Mouse (Mus musculus): ENCODE data around the gene Zfp740. TPM values are rescaled to one million over a fixed set of nuclear protein-coding genes. Genes with fewer than 3 reads are reported as not detected.

The Zfp740 gene
- polyA plus RNA-seq, 1 experiment, result 71.6 TPM

DNA sequence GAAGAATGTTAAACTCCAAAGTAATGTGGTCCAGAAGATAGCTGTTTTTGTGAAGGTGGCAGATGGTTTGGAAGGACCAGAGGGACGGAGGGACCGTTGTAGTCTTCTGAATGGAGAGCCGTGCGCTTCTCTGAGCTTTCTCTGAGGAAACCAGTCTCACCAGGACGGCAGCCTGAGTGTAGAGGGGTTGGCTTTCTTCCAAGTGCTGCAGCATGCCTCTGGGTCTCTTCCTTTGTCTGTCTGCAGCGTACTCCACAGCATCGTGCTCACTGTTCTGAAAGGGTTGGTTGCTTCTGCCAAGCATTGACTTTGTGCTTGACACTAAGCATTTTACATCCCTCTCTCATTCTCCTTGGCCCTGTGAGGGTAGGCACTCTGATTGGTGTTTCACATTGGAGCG lies 2.7 kb downstream of the Zfp740 start:
- Histone ChIP-seq H3K4me1 (ENCODE audit: control insufficient read depth, insufficient read depth, low read length) (peaks cover 17% of the 10 kb centered on the region), H3K4me3 (ENCODE audit: insufficient read depth, low read length) (no peak overlapping the region), H3K27ac (ENCODE audit: insufficient read depth, low read depth, low read length) (no peak overlapping the region)
- TF ChIP-seq POLR2A (IDR thresholded peaks at IDR 0.05; ENCODE audit: borderline replicate concordance, low read depth, low read length), result no peak
- no peak for TF ChIP-seq CTCF (IDR thresholded peaks at IDR 0.05; ENCODE audit: low read depth, low read length)

- TF ChIP-seq POLR2A (IDR thresholded peaks at IDR 0.05; ENCODE audit: borderline replicate concordance, low read depth, low read length), result no peak
- TF ChIP-seq CTCF (IDR thresholded peaks at IDR 0.05; ENCODE audit: low read depth, low read length), result no peak
- Histone ChIP-seq H3K4me3 (ENCODE audit: insufficient read depth, low read length) (no peak overlapping the region), H3K4me1 (ENCODE audit: control insufficient read depth, insufficient read depth, low read length) (peaks cover 12% of the 10 kb centered on the region), H3K27ac (ENCODE audit: insufficient read depth, low read depth, low read length) (no peak overlapping the region)
These were observed 4.3 kb downstream of the Zfp740 start for GRCm38 (mm10) chr15:102207351-102207750.

DNA sequence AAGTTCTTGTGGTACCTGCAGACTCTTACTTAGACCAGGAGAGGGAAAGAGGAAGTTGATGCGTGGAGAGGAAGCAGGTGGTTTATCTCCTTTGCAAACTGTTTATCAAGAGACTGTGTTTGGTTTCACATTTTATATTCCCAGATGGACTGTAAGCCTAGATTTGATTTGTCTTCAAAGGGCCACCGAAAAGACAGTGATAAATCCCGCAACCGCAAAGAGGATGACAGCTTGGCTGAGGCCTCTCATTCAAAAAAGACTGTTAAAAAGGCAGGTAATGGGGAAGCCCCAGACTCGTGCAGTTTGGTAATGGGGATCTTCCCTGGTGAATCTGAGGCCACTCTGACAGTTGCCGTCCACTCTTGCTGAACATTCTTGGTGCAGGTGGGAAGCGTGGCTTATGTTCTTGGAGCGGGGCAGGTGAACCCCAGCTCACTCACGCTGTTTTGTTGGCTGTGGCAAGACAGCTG lies 5.1 kb downstream of the Zfp740 start:
- Histone ChIP-seq H3K27ac (ENCODE audit: insufficient read depth, low read depth, low read length) (no peak overlapping the region), H3K4me3 (ENCODE audit: insufficient read depth, low read length) (no peak overlapping the region), H3K4me1 (ENCODE audit: control insufficient read depth, insufficient read depth, low read length) (peaks cover 11% of the 10 kb centered on the region)
- no peak for TF ChIP-seq POLR2A (IDR thresholded peaks at IDR 0.05; ENCODE audit: borderline replicate concordance, low read depth, low read length)
- no peak for TF ChIP-seq CTCF (IDR thresholded peaks at IDR 0.05; ENCODE audit: low read depth, low read length)

DNA sequence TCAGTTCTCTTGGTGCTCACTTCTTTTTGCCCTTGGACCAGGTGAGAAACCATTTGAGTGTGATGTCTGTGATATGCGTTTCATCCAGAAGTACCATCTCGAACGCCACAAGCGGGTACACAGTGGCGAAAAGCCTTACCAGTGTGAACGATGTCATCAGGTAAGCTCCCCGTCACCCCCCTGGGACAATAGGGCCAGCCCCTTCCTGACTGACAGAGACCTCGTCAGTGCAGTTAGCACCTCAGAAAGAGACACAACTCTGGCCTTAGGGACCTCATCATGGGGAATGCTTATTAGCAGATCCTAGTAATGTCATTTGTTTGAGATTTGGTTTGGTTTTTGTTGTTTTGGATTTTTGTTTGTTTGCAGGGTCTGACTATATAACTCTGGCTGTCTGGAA lies 6.1 kb downstream of the Zfp740 start:
- Histone ChIP-seq H3K27ac (ENCODE audit: insufficient read depth, low read depth, low read length) (no peak overlapping the region), H3K4me3 (ENCODE audit: insufficient read depth, low read length) (no peak overlapping the region), H3K4me1 (ENCODE audit: control insufficient read depth, insufficient read depth, low read length) (peaks cover 11% of the 10 kb centered on the region)
- TF ChIP-seq CTCF (IDR thresholded peaks at IDR 0.05; ENCODE audit: low read depth, low read length) (no peak), POLR2A (IDR thresholded peaks at IDR 0.05; ENCODE audit: borderline replicate concordance, low read depth, low read length) (no peak)

DNA sequence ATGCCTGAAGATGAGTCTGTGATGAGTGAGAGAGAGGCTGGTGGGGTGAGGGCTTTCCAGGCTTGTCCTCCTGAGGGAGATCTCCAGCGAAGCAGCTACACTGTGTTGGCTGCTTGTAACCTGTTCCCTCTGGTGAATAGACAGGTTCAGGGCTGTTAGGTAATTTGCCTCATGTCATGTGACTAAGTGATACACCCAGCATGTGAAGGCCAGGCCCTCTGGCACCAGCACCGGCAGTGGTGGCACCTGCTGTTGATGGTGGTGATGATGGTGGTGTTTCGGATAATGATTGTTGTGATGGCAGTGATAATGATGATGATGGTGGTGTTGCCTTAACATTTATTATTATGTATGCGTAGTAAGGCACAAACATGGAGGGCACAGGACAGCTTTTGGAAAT lies 7.8 kb downstream of the Zfp740 start:
- Histone ChIP-seq H3K27ac (ENCODE audit: insufficient read depth, low read depth, low read length) (no peak overlapping the region), H3K4me3 (ENCODE audit: insufficient read depth, low read length) (no peak overlapping the region), H3K4me1 (ENCODE audit: control insufficient read depth, insufficient read depth, low read length) (peaks cover 2% of the 10 kb centered on the region; the same call in 1 of the 2 replicates)
- TF ChIP-seq POLR2A (IDR thresholded peaks at IDR 0.05; ENCODE audit: borderline replicate concordance, low read depth, low read length) (no peak), CTCF (IDR thresholded peaks at IDR 0.05; ENCODE audit: low read depth, low read length) (no peak)

DNA sequence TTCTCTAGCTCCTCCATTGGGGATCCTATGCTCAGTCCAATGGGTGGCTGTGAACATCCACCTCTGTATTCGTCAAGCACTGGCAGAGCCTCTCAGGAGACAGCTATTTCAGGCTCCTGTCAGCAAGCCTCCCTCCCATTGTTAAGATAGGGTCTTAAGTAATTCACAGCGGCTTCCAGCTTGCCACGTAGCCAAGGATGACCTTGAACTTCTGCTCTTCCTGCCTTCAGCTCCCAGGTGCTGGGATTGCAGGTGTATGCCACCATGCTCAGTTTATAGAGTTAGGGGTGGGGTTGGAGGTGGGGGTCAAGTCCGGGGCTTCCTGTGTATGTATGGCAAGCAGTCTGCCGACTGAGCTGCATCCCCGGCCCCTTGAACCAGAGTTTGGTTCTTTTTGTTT lies 8.8 kb downstream of the Zfp740 start:
- Histone ChIP-seq H3K4me3 (ENCODE audit: insufficient read depth, low read length) (no peak overlapping the region), H3K4me1 (ENCODE audit: control insufficient read depth, insufficient read depth, low read length) (no peaks in the 10 kb centered on the region), H3K27ac (ENCODE audit: insufficient read depth, low read depth, low read length) (no peak overlapping the region)
- TF ChIP-seq POLR2A (IDR thresholded peaks at IDR 0.05; ENCODE audit: borderline replicate concordance, low read depth, low read length), result no peak
- no peak for TF ChIP-seq CTCF (IDR thresholded peaks at IDR 0.05; ENCODE audit: low read depth, low read length)

GRCm38 (mm10) chr15:102214132-102214531 lies 11.1 kb downstream of the Zfp740 start:
- no peak overlapping the region for H3K4me3 ChIP-seq (ENCODE audit: insufficient read depth, low read length)
- H3K4me1 ChIP-seq (ENCODE audit: control insufficient read depth, insufficient read depth, low read length), result no peaks in the 10 kb centered on the region
- no peak overlapping the region for H3K27ac ChIP-seq (ENCODE audit: insufficient read depth, low read depth, low read length)
- TF ChIP-seq CTCF (IDR thresholded peaks at IDR 0.05; ENCODE audit: low read depth, low read length) (no peak), POLR2A (IDR thresholded peaks at IDR 0.05; ENCODE audit: borderline replicate concordance, low read depth, low read length) (no peak)

DNA sequence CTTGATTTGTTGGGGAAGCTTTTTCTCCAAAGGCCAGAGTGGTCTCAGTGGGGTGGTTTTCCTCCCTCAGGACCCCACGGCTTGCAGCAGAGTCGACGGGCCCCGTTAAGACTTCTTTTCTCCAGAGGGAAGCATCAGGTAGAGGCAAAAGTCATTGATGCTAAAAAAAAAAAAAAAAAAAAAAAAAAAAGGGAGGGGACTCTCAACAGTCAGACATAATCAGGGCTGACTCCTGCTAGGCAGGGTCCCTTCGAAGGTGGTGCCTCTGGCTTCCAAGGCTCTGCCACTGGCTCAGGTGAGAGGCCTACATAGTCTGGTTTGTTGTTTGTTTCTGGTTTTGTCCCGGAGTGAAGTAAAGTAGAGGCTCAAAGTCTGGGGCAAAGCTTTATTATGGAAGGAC lies 12.6 kb downstream of the Zfp740 start:
- Histone ChIP-seq H3K27ac (ENCODE audit: insufficient read depth, low read depth, low read length) (no peak overlapping the region), H3K4me1 (ENCODE audit: control insufficient read depth, insufficient read depth, low read length) (no peaks in the 10 kb centered on the region), H3K4me3 (ENCODE audit: insufficient read depth, low read length) (no peak overlapping the region)
- no peak for TF ChIP-seq CTCF (IDR thresholded peaks at IDR 0.05; ENCODE audit: low read depth, low read length)
- no peak for TF ChIP-seq POLR2A (IDR thresholded peaks at IDR 0.05; ENCODE audit: borderline replicate concordance, low read depth, low read length)

- Histone ChIP-seq H3K4me3 (ENCODE audit: insufficient read depth, low read length) (no peak overlapping the region), H3K27ac (ENCODE audit: insufficient read depth, low read depth, low read length) (no peak overlapping the region), H3K4me1 (ENCODE audit: control insufficient read depth, insufficient read depth, low read length) (no peaks in the 10 kb centered on the region)
- TF ChIP-seq CTCF (IDR thresholded peaks at IDR 0.05; ENCODE audit: low read depth, low read length), result no peak
- no peak for TF ChIP-seq POLR2A (IDR thresholded peaks at IDR 0.05; ENCODE audit: borderline replicate concordance, low read depth, low read length)
These were observed 13.6 kb downstream of the Zfp740 start for GRCm38 (mm10) chr15:102216459-102217228.

GRCm38 (mm10) chr15:102217325-102217724 lies 14.3 kb downstream of the Zfp740 start:
- Histone ChIP-seq H3K4me1 (ENCODE audit: control insufficient read depth, insufficient read depth, low read length) (no peaks in the 10 kb centered on the region), H3K4me3 (ENCODE audit: insufficient read depth, low read length) (no peak overlapping the region), H3K27ac (ENCODE audit: insufficient read depth, low read depth, low read length) (no peak overlapping the region)
- no peak for TF ChIP-seq CTCF (IDR thresholded peaks at IDR 0.05; ENCODE audit: low read depth, low read length)
- no peak for TF ChIP-seq POLR2A (IDR thresholded peaks at IDR 0.05; ENCODE audit: borderline replicate concordance, low read depth, low read length)
